Mouse (Mus musculus) heart, embryonic 13.5 days (tissue): Measurements from ENCODE around the gene Sox5. TPM values are rescaled to one million over a fixed set of nuclear protein-coding genes. Genes with fewer than 3 reads are reported as not detected.

ENCODE experiments used
- ATAC-seq: fragments of 200-750 bp; cut with Nextera tagmentation; 2 replicates; pipeline ENCODE4 v1.8.0; 2017; ENCODE audit warnings: moderate TSS enrichment; ENCODE audit not compliant: insufficient number of reproducible peaks, low FRiP score, low TSS enrichment; ENCODE audit errors: extremely low read depth
- H3K27ac ChIP-seq: fragments of 300-500 bp; sonication (generic); replicated peaks from 2 replicates; pipeline ENCODE4 v1.5.1; 2015; ENCODE audit warnings: moderate library complexity, mild to moderate bottlenecking, inconsistent platforms
- H3K27me3 ChIP-seq: fragments of 300-500 bp; sonication (generic); replicated peaks from 2 replicates; pipeline ENCODE4 v1.6.1; 2015; ENCODE audit warnings: mild to moderate bottlenecking, inconsistent platforms
- H3K36me3 ChIP-seq: fragments of 300-500 bp; sonication (generic); 2 replicates; pipeline ENCODE4 v1.6.1; 2015; ENCODE audit warnings: mild to moderate bottlenecking, inconsistent platforms
- H3K4me1 ChIP-seq: fragments of 300-500 bp; sonication (generic); 2 replicates; pipeline ENCODE4 v1.6.1; 2015; ENCODE audit warnings: inconsistent platforms
- H3K4me2 ChIP-seq: fragments of 300-500 bp; sonication (generic); 2 replicates; pipeline ENCODE4 v1.6.1; 2015; ENCODE audit warnings: inconsistent platforms, mild to moderate bottlenecking, moderate library complexity
- H3K4me3 ChIP-seq: fragments of 300-500 bp; sonication (generic); 2 replicates; pipeline ENCODE4 v1.5.1; 2015; ENCODE audit warnings: moderate library complexity, mild to moderate bottlenecking, inconsistent platforms
- H3K9ac ChIP-seq: fragments of 300-500 bp; sonication (generic); 2 replicates; pipeline ENCODE4 v1.6.1; 2015; ENCODE audit warnings: inconsistent platforms, mild to moderate bottlenecking, moderate library complexity
- H3K9me3 ChIP-seq: fragments of 300-500 bp; sonication (generic); 2 replicates; pipeline ENCODE4 v1.6.1; 2016; ENCODE audit warnings: inconsistent platforms
- WGBS: fragments of 180-500 bp; shearing (Covaris S2); methylation state at CpG from one replicate; pipeline ENCODE4 v1.1.7; 2015; ENCODE audit warnings: mixed read lengths; 5-methylcytosine and 5-hydroxymethylcytosine counted together
- polyA plus RNA-seq: library from polyadenylated mRNA; unstranded; fragments of >200 nt; fragmentation: Nextera tagmentation; extraction: Ambion mirVana; gene quantifications from 2 replicates; pipeline ENCODE4 v1.2.1, GENCODE M21; 2015

The Sox5 gene
- polyA plus RNA-seq, 1 experiment from 2014 or later = 12.1 TPM

GRCm38 (mm10) chr6:144772175-144772918 lies 9.4 kb downstream of the Sox5 start:
- H3K4me2 ChIP-seq = no peak overlapping the region
- H3K27ac ChIP-seq = no peak overlapping the region
- no peaks in the 10 kb centered on the region for H3K36me3 ChIP-seq
- H3K9me3 ChIP-seq = no peaks in the 10 kb centered on the region
- no peak for ATAC-seq
- WGBS = 52% methylated on average over 15 of the region's 15 CpGs
- H3K27me3 ChIP-seq = peaks cover 84% of the 10 kb centered on the region
- no peak overlapping the region for H3K9ac ChIP-seq
- peaks cover 27% of the 10 kb centered on the region for H3K4me1 ChIP-seq
- H3K4me3 ChIP-seq = no peak overlapping the region

DNA sequence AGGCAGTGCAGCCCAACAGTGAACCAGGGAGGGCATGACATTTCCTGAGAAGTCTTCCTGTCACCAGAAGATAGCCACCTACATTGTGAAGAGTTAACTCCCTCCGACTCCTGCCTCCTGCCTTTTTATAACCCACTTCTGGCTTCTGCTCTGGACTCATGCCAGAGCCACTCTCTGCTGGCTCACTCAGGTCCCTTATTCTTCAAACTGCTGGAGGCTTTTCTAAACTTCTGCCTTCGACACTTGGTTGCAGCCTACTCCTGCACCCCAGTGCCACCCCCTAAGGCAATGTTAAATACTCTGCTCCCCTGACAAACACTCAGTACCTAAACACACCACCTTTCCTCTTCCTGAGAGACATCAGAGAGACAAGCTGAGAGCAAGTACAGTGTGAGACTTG lies 12.7 kb downstream of the Sox5 start:
- no peak; the same call in 1 of the 2 replicates for ATAC-seq
- no peak overlapping the region for H3K4me3 ChIP-seq
- peaks cover 23% of the 10 kb centered on the region for H3K4me1 ChIP-seq
- peak overlapping the region; percentile 42; the same call in 1 of the 2 replicates for H3K9ac ChIP-seq
- no peaks in the 10 kb centered on the region for H3K36me3 ChIP-seq
- WGBS = 8% methylated on average over 2 of the region's 2 CpGs
- peaks cover 73% of the 10 kb centered on the region for H3K27me3 ChIP-seq
- no peaks in the 10 kb centered on the region for H3K9me3 ChIP-seq
- peak overlapping the region; percentile 31; the same call in 1 of the 2 replicates for H3K4me2 ChIP-seq
- no peak overlapping the region for H3K27ac ChIP-seq

GRCm38 (mm10) chr6:144761902-144762301 lies 19.9 kb downstream of the Sox5 start:
- H3K4me2 ChIP-seq = no peak overlapping the region
- no peak overlapping the region for H3K27ac ChIP-seq
- no peaks in the 10 kb centered on the region for H3K9me3 ChIP-seq
- 76% methylated on average over 12 of the region's 12 CpGs for WGBS
- peaks cover 13% of the 10 kb centered on the region; the same call in 1 of the 2 replicates for H3K27me3 ChIP-seq
- ATAC-seq = no peak
- no peaks in the 10 kb centered on the region for H3K36me3 ChIP-seq
- H3K4me3 ChIP-seq = no peak overlapping the region
- no peaks in the 10 kb centered on the region for H3K4me1 ChIP-seq
- H3K9ac ChIP-seq = no peak overlapping the region

GRCm38 (mm10) chr6:144759193-144759592 lies 22.6 kb downstream of the Sox5 start:
- ATAC-seq = no peak
- peaks cover 3% of the 10 kb centered on the region for H3K4me1 ChIP-seq
- H3K4me3 ChIP-seq = no peak overlapping the region
- no peak overlapping the region for H3K9ac ChIP-seq
- no peak overlapping the region for H3K4me2 ChIP-seq
- 52% methylated on average over 8 of the region's 8 CpGs for WGBS
- H3K9me3 ChIP-seq = no peaks in the 10 kb centered on the region
- H3K27ac ChIP-seq = no peak overlapping the region
- peaks cover 7% of the 10 kb centered on the region; the same call in 1 of the 2 replicates for H3K27me3 ChIP-seq
- H3K36me3 ChIP-seq = no peaks in the 10 kb centered on the region

- Histone ChIP-seq H3K4me3 (no peak overlapping the region), H3K36me3 (no peaks in the 10 kb centered on the region), H3K27me3 (no peaks in the 10 kb centered on the region), H3K4me1 (peaks cover 17% of the 10 kb centered on the region), H3K4me2 (no peak overlapping the region), H3K27ac (no peak overlapping the region), H3K9me3 (no peaks in the 10 kb centered on the region), H3K9ac (no peak overlapping the region)
- no peak for ATAC-seq
- 67% methylated on average over 14 of the region's 14 CpGs for WGBS
These were observed 24.4 kb downstream of the Sox5 start for GRCm38 (mm10) chr6:144757414-144757813.

DNA sequence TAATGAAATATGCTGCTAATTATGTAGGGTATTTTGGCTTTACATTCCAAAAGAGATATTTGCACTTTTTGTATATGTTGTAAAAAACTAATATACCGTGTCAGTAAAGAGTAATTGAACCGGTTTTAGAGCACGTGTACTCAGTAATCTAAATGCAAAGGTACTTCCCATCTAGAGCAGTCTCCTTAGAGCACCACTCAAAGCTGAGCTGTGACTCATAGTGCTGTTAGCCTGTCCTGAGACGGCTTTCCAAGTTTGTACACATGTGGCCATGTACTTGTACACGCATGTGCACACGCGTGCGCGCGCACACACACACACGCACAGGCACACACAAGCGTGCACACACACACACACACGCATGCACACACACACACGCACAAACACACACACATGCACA lies 25.3 kb downstream of the Sox5 start:
- Histone ChIP-seq H3K27me3 (no peaks in the 10 kb centered on the region), H3K4me1 (peaks cover 17% of the 10 kb centered on the region), H3K4me3 (no peak overlapping the region), H3K9ac (no peak overlapping the region), H3K4me2 (no peak overlapping the region), H3K27ac (no peak overlapping the region), H3K36me3 (no peaks in the 10 kb centered on the region), H3K9me3 (no peaks in the 10 kb centered on the region)
- no peak for ATAC-seq
- 88% methylated on average over 14 of the region's 14 CpGs for WGBS

DNA sequence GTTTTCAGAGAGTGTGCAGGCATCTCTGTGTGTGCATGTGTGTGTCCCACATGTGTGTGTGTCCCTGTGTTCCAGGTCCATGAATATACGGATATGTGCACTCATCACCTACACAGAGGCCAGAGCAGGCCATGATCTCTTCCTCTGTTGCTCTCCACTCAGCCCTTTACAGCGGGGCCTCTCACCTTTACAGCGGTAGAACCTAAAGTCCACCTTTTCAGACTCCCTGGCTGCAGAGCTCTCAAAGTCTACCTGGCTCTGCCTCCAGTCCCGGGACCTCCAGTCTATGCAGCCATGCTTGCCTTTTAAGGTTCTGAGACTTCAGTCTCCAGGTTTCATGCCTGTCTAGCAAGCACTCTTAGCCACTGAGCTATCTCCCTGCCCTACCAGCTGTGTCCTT lies 26.5 kb downstream of the Sox5 start:
- Histone ChIP-seq H3K4me2 (no peak overlapping the region), H3K27ac (no peak overlapping the region), H3K4me1 (peaks cover 17% of the 10 kb centered on the region), H3K27me3 (no peaks in the 10 kb centered on the region), H3K36me3 (no peaks in the 10 kb centered on the region), H3K4me3 (no peak overlapping the region), H3K9ac (no peak overlapping the region), H3K9me3 (no peaks in the 10 kb centered on the region)
- 81% methylated on average over 4 of the region's 4 CpGs for WGBS
- no peak for ATAC-seq

GRCm38 (mm10) chr6:144754366-144754765 lies 27.4 kb downstream of the Sox5 start:
- Histone ChIP-seq H3K9me3 (no peaks in the 10 kb centered on the region), H3K27me3 (no peaks in the 10 kb centered on the region), H3K9ac (no peak overlapping the region), H3K4me2 (no peak overlapping the region), H3K4me1 (peaks cover 17% of the 10 kb centered on the region), H3K4me3 (no peak overlapping the region), H3K27ac (no peak overlapping the region), H3K36me3 (no peaks in the 10 kb centered on the region)
- ATAC-seq = no peak

- Histone ChIP-seq H3K9me3 (no peaks in the 10 kb centered on the region), H3K4me1 (peaks cover 17% of the 10 kb centered on the region), H3K4me3 (no peak overlapping the region), H3K27ac (no peak overlapping the region), H3K36me3 (no peaks in the 10 kb centered on the region), H3K27me3 (no peaks in the 10 kb centered on the region), H3K4me2 (no peak overlapping the region), H3K9ac (no peak overlapping the region)
- ATAC-seq = no peak
- 57% methylated on average over 3 of the region's 3 CpGs for WGBS
These were observed 27.8 kb downstream of the Sox5 start for GRCm38 (mm10) chr6:144753963-144754296.

DNA sequence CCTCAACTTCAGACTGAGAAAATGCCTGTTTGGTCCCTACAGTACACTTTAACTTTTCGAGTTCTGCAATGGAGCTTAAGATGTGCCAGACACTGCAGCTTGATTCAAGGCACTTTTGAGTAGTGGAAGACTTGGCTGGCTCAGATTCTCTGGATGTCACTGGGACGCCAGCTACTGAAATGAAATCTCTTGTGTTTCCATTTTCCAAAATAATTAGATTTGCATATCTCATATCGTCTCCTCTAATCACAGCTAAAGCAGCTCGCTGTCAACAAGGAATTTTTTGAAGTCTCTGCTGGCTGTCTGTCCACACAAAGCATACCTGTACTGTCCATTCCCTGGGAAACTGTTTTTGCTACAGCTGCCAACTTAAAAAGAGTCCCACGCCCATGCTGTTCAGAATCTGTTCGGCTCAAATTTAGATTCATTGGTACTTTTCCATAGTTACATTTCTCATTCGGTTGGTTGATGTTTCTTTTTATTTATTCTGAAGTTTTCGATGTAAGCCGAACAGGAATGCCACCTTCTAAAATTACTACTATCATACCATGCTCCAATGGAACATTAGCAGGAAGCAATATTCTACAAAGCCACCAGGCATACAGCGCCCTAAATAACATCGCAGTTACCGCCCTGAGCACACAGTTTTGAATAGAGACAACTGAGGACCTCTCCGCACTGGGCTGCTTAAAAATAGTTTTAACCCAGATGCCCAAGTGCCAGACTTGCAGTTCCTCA lies 28.4 kb downstream of the Sox5 start:
- H3K27ac ChIP-seq = no peak overlapping the region
- H3K27me3 ChIP-seq = no peaks in the 10 kb centered on the region
- no peaks in the 10 kb centered on the region for H3K36me3 ChIP-seq
- no peak overlapping the region for H3K4me2 ChIP-seq
- no peak overlapping the region for H3K4me3 ChIP-seq
- ATAC-seq = no peak
- no peaks in the 10 kb centered on the region for H3K9me3 ChIP-seq
- 64% methylated on average over 13 of the region's 13 CpGs for WGBS
- H3K9ac ChIP-seq = no peak overlapping the region
- peaks cover 17% of the 10 kb centered on the region for H3K4me1 ChIP-seq

DNA sequence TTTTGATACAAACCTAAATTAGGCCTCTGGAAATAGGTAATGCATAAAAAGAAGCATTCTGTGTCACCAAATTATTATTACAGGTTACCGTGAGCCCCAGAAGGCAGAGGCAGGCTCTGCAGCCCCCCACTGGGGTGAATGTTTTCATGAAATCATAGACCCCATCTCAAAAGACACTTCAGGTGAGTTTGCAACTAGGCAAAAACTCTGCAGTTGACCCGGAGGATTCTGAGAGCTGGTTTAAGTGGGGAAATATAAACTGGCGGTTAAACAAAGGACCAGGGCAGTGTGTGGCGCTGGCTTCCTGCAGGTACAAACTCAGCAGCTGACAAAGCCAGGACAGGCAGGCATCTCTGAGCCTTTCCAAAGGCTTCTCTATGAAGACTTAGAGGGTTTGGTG lies 30.2 kb downstream of the Sox5 start:
- Histone ChIP-seq H3K4me2 (no peak overlapping the region), H3K9me3 (no peaks in the 10 kb centered on the region), H3K4me1 (peaks cover 17% of the 10 kb centered on the region), H3K27me3 (no peaks in the 10 kb centered on the region), H3K27ac (no peak overlapping the region), H3K4me3 (no peak overlapping the region), H3K9ac (no peak overlapping the region), H3K36me3 (no peaks in the 10 kb centered on the region)
- no peak for ATAC-seq
- WGBS = 91% methylated on average over 4 of the region's 4 CpGs

DNA sequence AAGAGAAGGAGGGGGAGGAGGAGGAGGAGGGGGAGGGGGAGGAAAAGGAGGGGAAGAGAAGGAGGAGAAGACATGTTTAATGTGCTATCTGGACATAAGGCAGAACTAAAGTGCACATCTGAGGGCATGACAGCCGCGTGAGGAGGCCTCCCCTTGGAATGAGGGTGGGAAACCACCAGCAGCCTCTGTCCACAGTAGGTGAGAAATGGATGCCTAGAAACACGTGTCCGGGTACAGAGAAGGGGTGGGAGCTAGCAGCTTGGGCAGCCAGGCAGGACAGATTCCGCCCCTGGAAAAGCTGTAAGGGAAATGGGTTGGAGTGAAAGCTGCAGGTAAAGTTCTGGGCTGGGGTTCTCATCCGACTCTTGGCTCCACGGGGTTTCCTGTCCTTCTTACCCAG lies 31.6 kb downstream of the Sox5 start:
- Histone ChIP-seq H3K9me3 (no peaks in the 10 kb centered on the region), H3K4me2 (no peak overlapping the region), H3K27ac (no peak overlapping the region), H3K36me3 (no peaks in the 10 kb centered on the region), H3K9ac (no peak overlapping the region), H3K27me3 (no peaks in the 10 kb centered on the region), H3K4me1 (peaks cover 17% of the 10 kb centered on the region), H3K4me3 (no peak overlapping the region)
- 53% methylated on average over 7 of the region's 7 CpGs for WGBS
- no peak for ATAC-seq
